ENCODE assay signal across 7 mouse cellular contexts in the genomic region with DNA sequence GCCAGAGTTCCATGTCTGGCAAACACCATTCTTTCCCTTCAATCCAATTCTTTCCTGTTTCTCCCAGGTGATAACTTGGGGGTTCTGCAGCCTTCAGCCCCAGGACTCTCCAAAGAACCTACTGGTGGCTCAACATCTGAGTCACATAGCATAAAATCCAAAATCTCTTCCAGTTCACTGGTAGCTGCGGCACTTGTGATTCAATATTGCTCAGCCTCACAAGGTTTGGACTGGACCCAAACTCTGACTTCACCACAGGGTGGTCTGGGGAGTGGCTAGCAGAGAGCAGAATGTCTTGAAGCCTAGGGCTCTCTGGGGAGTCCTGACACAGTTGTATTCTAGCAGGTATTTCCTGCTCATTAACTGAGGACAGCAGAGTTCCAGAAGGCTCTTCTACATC.
DNase-seq lines count a peak whose midpoint lies in the region; ATAC-seq and TF ChIP-seq lines count a peak whose summit lies in the region.
"Not testable (repeated sequence)": the region's sequence is repeated elsewhere in the genome, so short reads cannot be mapped to it uniquely, and the experiment has no call there.

No protein-coding gene starts in this region.

- H3K27me3 ChIP-seq in forebrain, embryonic 16.5 days (replicated peaks; ENCODE audit: control insufficient read depth, insufficient read depth, low read length); neural tube, embryonic 15.5 days (replicated peaks): not testable (repeated sequence)

- H3K4me2 ChIP-seq in forebrain, embryonic 16.5 days (ENCODE audit: low read length); neural tube, embryonic 15.5 days: not testable (repeated sequence)

- not testable (repeated sequence) for H3K36me3 ChIP-seq in forebrain, embryonic 16.5 days (ENCODE audit: control insufficient read depth, insufficient read depth); neural tube, embryonic 15.5 days

- H3K27ac ChIP-seq in forebrain, embryonic 16.5 days (ENCODE audit: low read length); neural tube, embryonic 15.5 days (replicated peaks): not testable (repeated sequence)

- H3K9me3 ChIP-seq in forebrain, embryonic 16.5 days (ENCODE audit: control insufficient read depth, low read length); neural tube, embryonic 15.5 days (replicated peaks): not testable (repeated sequence)

- not testable (repeated sequence) for TF ChIP-seq CTCF in brain, embryonic 14.5 days (IDR thresholded peaks at IDR 0.05; ENCODE audit: borderline replicate concordance, extremely low read depth, insufficient read depth, insufficient read length)

- 52% methylated on average over 1 of the region's 1 CpGs for WGBS in forebrain, embryonic 16.5 days
- 67% methylated on average over 1 of the region's 1 CpGs for WGBS in neural tube, embryonic 15.5 days

- DNase-seq in Muller cell, postnatal 12 days (ENCODE audit: inconsistent ontology term), result peak; percentile 65
- DNase-seq in adrenal gland, adult 2 months, result peak; percentile 36
- peak; percentile 5 for DNase-seq in brain, embryonic 14.5 days (ENCODE audit: low read depth)
- DNase-seq in heart, adult 18-20 months, result peak; percentile 9 to 13
- peak; percentile 9 for DNase-seq in left cerebral cortex, postnatal 4 days

- H3K4me3 ChIP-seq in forebrain, embryonic 16.5 days (replicated peaks; ENCODE audit: low read length); neural tube, embryonic 15.5 days (replicated peaks): not testable (repeated sequence)

- peak; percentile 36; the same call in 1 of the 2 replicates for ATAC-seq in forebrain, embryonic 16.5 days
- ATAC-seq in neural tube, embryonic 15.5 days (ENCODE audit: low FRiP score), result peak; percentile 31; the same call in 1 of the 2 replicates

- not testable (repeated sequence) for H3K4me1 ChIP-seq in forebrain, embryonic 16.5 days (replicated peaks; ENCODE audit: control insufficient read depth, insufficient read depth, low read length); neural tube, embryonic 15.5 days

- intact Hi-C loops in left cerebral cortex, postnatal 4 days (cut with DNase I), result not testable (repeated sequence)

- not testable (repeated sequence) for H3K9ac ChIP-seq in forebrain, embryonic 16.5 days (replicated peaks; ENCODE audit: low read depth, low read length); neural tube, embryonic 15.5 days (replicated peaks)

- not testable (repeated sequence) for TF ChIP-seq POLR2A in brain, embryonic 14.5 days (IDR thresholded peaks at IDR 0.05; ENCODE audit: borderline replicate concordance, extremely low read depth, insufficient read depth, insufficient read length, poor library complexity, severe bottlenecking)

Comparison
In these comparisons a context has a peak if more than half of its experiments do, and no peak if none do; other contexts are left out.
1. DNase-seq: peak in every context shown above with its lines; median percentile 65 in Muller cell, postnatal 12 days; 36 in adrenal gland, adult 2 months; 11 in heart, adult 18-20 months; 9 in left cerebral cortex, postnatal 4 days; 5 in brain, embryonic 14.5 days.